Mouse (Mus musculus) heart, postnatal 4 days (tissue): ENCODE measurements around the gene Rras2. TPM values are rescaled to one million over a fixed set of nuclear protein-coding genes. Genes with fewer than 3 reads are reported as not detected.
A peak's percentile ranks its signal among the peaks of the same experiment; 100 is the strongest.

Experiments used
- DNase-seq: peaks from one replicate; pipeline ENCODE4 v3.0.0; 2021
- total RNA-seq, 2 experiments: library from RNA; stranded (reverse); gene quantifications; 2 replicates each; pipeline ENCODE4 v1.2.3; 2021

The Rras2 gene
- total RNA-seq, 2 experiments from 2014 or later: 61.7 to 62.6 TPM

- DNase-seq: no peak
These were observed 46.2 kb downstream of the Rras2 start for GRCm38 (mm10) chr7:114071395-114071794.

- DNase-seq: no peak
These were observed 47.1 kb downstream of the Rras2 start for GRCm38 (mm10) chr7:114070458-114070840.

- DNase-seq: no peak
These were observed 47.7 kb downstream of the Rras2 start for GRCm38 (mm10) chr7:114069726-114070457.

- DNase-seq: no peak
These were observed 48.5 kb downstream of the Rras2 start for GRCm38 (mm10) chr7:114068956-114069533.

GRCm38 (mm10) chr7:114066529-114067178 is 50.9 kb downstream of the Rras2 start:
- peak; percentile 91 for DNase-seq

GRCm38 (mm10) chr7:114065407-114066185 is 52.0 kb downstream of the Rras2 start:
- no peak for DNase-seq

- no peak for DNase-seq
These were observed 53.6 kb downstream of the Rras2 start for GRCm38 (mm10) chr7:114063966-114064365.

- peak; percentile 54 for DNase-seq
These were observed 54.0 kb downstream of the Rras2 start for GRCm38 (mm10) chr7:114063534-114063933.

- peak; percentile 57 for DNase-seq
These were observed 55.1 kb downstream of the Rras2 start for GRCm38 (mm10) chr7:114062451-114062850.

- no peak for DNase-seq
These were observed 57.1 kb downstream of the Rras2 start for GRCm38 (mm10) chr7:114060445-114060844.

- no peak for DNase-seq
These were observed 58.6 kb downstream of the Rras2 start for GRCm38 (mm10) chr7:114058927-114059441.

- no peak for DNase-seq
These were observed 59.4 kb downstream of the Rras2 start for GRCm38 (mm10) chr7:114058166-114058565.

GRCm38 (mm10) chr7:114053720-114054119 is 63.9 kb downstream of the Rras2 start:
- no peak for DNase-seq

- no peak for DNase-seq
These were observed 71.8 kb downstream of the Rras2 start for GRCm38 (mm10) chr7:114045814-114046213.

- no peak for DNase-seq
These were observed 73.5 kb downstream of the Rras2 start for GRCm38 (mm10) chr7:114043929-114044549.

GRCm38 (mm10) chr7:114042973-114043928 is 74.3 kb downstream of the Rras2 start:
- peak; percentile 35 for DNase-seq

GRCm38 (mm10) chr7:114041349-114041748 is 76.2 kb downstream of the Rras2 start:
- DNase-seq: no peak

- no peak for DNase-seq
These were observed 80.3 kb downstream of the Rras2 start for GRCm38 (mm10) chr7:114037237-114037636.

- peak; percentile 40 for DNase-seq
These were observed 88.0 kb downstream of the Rras2 start for GRCm38 (mm10) chr7:114029596-114029995.

- no peak for DNase-seq
These were observed 88.8 kb downstream of the Rras2 start for GRCm38 (mm10) chr7:114028828-114029227.

- no peak for DNase-seq
These were observed 90.2 kb downstream of the Rras2 start for GRCm38 (mm10) chr7:114027406-114027805.
